Mouse (Mus musculus) neutrophil, adult 65 days (primary cell): ENCODE data around the gene Gsdma3. TPM values are rescaled to one million over a fixed set of nuclear protein-coding genes. Genes with fewer than 3 reads are reported as not detected.

Experiments
- total RNA-seq: library from RNA; stranded (reverse); gene quantifications from 2 replicates; pipeline ENCODE4 v1.2.4, GENCODE M21; 2023

Gsdma3 gene
- total RNA-seq: not detected in 2 replicates

DNA sequence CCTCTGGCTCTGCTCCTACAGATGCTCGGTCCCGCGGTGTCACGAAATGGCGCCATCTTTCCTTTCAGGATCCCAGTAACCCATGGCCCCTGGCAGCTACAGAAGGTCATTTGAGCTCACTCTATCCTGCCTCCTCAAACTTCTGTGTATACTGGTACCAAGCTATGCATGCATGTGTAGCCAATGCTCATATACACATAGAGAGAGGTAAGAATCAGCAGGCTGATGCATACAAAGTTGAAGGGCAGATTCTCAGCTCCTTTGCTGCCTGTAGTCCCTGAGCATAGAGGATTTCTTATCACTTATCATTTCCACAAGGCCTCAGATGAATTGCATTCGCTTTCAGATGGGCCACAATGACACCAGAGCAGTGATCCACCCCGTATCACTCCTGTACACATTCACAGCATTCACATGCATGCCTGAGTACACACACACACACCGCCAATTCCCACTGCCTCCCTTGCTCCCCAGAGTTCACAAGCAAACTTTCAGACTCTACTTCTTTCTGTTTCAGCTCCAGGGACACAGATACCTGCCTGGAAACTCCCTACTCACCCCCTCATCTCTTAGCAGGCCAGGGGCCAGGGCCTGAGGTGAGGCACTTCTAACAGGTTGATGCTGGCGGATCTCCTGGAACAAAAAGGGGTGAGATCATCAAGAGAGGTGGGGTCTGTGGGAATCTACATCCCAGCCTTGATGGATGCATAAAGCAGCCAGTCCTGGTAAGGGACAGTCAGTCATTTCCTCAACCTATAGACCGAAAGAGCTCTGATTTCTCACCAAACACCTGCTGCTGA lies at the start of gene Gsdma3, which contains the start of gene Gm12355:
TSS of gene Gsdma3 (plus strand) at position 750 of the 800 bp plus-strand sequence.
TSS of gene Gm12355 (minus strand) at position 51 of the 800 bp plus-strand sequence.

DNA sequence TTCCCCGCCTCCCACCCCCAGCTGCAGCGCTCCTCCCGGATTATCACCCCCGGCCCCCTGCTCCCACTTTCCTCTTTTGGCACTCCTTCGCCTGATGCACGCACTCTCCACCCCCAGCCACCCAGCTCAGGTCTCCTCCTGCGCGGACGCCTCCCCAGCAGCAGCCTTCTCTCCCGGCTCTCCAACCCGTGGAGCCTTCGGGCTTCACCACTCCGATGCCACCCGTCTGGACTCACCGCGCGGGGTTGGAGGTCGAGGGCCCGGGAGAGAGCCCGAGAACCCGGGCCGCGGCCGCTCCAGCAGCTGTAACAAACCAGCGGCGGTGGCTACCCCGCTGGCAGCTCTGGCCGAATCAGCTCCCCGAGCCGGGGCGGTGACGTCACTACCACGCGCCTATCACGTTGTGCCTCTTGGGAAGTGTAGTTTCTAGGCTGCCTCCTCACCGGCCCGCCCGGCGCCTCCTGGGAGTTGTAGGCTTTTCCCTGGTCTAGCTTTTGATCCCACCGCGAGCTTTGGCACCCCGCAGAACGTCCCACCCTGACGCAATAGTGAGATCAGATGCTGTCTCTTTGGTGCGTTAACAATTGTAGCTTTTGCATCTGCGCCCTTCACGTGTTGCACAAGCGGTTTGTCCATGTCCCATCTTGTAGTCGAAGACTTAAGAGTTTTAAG lies 39.1 kb upstream of the Gsdma3 start, which contains the start of gene Ormdl3:
TSS of gene Ormdl3 (minus strand) at position 477 of the 672 bp plus-strand sequence.

DNA sequence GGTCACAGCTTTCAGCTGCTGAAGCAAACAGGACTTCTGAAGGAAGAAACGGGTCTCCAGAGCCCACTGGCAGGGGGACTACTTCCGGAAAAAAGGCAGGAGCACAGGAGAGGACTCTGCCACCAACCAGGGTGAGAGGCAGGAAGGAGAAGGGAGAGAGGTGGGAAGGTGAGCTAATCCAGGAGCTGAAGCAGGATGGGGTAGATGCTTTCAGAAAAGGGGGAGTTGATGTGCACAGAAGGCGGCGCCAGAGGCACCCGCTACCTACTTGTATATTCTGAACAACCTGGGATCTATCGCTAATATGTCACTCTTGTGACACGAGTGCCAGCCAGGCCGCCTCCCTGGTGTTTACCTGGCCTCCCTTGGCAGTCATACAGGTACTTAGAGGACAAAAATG lies 28.2 kb upstream of the Gsdma3 start, which contains the start of gene Lrrc3c:
TSS of gene Lrrc3c (plus strand) at position 301 of the 400 bp plus-strand sequence.

DNA sequence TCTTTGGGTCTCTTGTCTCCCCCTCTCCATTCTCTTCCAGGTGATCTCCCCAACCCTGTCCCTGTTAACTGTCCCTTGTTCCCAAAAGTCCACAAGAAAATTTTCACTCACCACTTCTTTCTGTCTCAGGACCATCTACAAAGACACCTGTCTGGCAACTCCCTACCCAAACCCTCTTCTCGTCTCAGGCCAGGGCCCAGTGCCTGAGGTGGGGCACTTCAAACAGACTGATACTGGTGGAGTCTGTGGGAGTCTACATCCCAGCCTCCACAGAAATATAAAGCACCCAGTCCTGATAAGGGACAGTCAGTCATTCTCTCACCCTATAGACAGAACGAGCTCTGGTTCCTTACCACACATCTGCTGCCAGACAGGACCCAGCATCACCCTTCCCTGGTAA lies 20.3 kb downstream of the Gsdma3 start, which contains the start of gene Gsdma2:
TSS of gene Gsdma2 (plus strand) at position 301 of the 400 bp plus-strand sequence.

DNA sequence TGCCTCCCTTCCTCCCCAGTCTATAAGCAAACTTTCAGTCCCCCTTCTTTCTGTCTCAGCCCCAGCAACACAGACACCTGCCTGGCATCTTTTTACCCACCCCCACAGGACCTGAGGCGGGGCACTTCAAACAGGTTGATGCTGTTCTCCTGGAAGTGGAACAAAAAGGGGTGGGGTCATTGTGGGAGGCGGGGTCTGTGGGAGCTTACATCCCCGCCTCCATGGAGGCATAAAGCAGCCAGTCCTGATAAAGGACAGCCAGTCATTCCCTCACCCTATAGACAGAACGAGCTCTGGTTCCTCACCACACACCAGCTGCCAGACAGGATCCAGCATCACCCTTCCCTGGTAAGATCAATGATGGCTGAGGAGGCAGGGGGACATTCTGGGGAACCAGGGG lies 37.9 kb downstream of the Gsdma3 start, which contains the start of gene Gsdma:
TSS of gene Gsdma (plus strand) at position 261 of the 400 bp plus-strand sequence.

DNA sequence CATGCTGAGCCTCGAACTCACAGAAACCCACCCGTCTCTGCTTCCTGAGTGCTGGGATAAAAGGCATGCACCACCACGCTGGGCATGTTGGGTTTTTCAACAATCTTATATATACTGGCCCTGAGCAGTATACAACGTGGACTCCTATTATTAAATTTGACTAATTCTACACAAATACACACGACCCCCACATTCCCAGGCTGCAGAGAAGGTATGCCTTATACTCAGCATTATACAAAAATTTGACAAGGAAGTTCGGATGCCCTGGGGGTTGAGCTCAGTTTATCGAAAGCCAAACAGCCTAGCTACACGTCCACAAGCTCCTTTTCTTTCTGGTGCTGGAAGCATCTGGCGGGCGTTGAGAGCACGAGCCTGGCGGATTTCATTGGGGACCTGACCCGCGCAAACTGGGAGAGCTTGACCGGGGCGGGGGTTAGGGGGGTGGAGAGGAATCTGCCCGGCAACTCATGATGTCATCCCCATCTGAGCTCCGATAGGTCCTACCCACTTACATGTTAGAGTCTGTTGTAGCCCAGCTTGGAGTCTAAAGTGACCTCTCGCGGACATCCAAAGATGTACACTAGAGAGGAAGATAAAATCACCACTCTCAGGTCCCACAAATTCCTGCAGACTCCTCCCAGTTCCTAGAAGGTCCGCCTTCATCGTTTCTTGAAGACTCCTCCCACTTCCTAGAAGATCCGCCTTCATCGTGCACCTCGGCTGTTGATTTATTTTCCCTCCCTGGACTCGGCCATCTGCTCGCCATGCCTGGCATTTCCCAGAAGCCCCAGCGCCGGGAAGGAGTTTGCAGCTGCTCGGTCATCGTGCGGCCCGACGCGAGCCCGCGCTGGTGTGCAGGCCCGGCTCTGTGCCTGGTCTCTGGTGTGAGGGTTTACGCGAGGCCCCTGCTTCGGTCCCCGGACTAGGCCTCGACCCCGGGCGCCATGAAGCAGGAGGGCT lies 55.9 kb downstream of the Gsdma3 start, which contains the start of gene Psmd3:
TSS of gene Psmd3 (plus strand) at position 769 of the 960 bp plus-strand sequence.

Other genes with a start within 250 kb of the Gsdma3 start
- gene Tcap, start 242.5 kb upstream of the Gsdma3 start, total RNA-seq: not detected in 2 replicates
- gene Pnmt, start 239.9 kb upstream of the Gsdma3 start, total RNA-seq: not detected in 2 replicates
- gene Pgap3, start 225.9 kb upstream of the Gsdma3 start, total RNA-seq: 1.3 and 1.9 TPM in 2 replicates
- not detected in 2 replicates for gene Erbb2, start 213.9 kb upstream of the Gsdma3 start, total RNA-seq
- gene Mien1, start 187.4 kb upstream of the Gsdma3 start, total RNA-seq: 38.5 and 55.9 TPM in 2 replicates
- gene Grb7, start 180.0 kb upstream of the Gsdma3 start, total RNA-seq: not detected in 2 replicates
- 1.8 and 5.5 TPM in 2 replicates for gene Ikzf3, start 80.3 kb upstream of the Gsdma3 start, total RNA-seq
- gene Zpbp2, start 75.3 kb upstream of the Gsdma3 start, total RNA-seq: not detected in 2 replicates
- gene Ormdl3, start 39.0 kb upstream of the Gsdma3 start, total RNA-seq: 4.4 and 6.5 TPM in 2 replicates
- not detected in 2 replicates for gene Lrrc3c, start 28.1 kb upstream of the Gsdma3 start, total RNA-seq
- 21.5 and 21.8 TPM in 2 replicates for gene Gm12355, start 699 bp upstream of the Gsdma3 start, total RNA-seq
- gene Gsdma2, start 20.4 kb downstream of the Gsdma3 start, total RNA-seq: not detected in 2 replicates
- gene Gsdma, start 38.0 kb downstream of the Gsdma3 start, total RNA-seq: not detected in 2 replicates
- 36.3 and 38.7 TPM in 2 replicates for gene Psmd3, start 56.2 kb downstream of the Gsdma3 start, total RNA-seq
- not detected in 2 replicates for gene Csf3, start 74.9 kb downstream of the Gsdma3 start, total RNA-seq
- 40.2 and 46.5 TPM in 2 replicates for gene Med24, start 103.1 kb downstream of the Gsdma3 start, total RNA-seq
- 20.4 and 31.7 TPM in 2 replicates for gene Thra, start 114.3 kb downstream of the Gsdma3 start, total RNA-seq
- gene Nr1d1, start 149.0 kb downstream of the Gsdma3 start, total RNA-seq: 10.7 and 10.8 TPM in 2 replicates
- gene Msl1, start 169.2 kb downstream of the Gsdma3 start, total RNA-seq: 203 and 237 TPM in 2 replicates
- gene Casc3, start 178.5 kb downstream of the Gsdma3 start, total RNA-seq: 64.7 and 83.1 TPM in 2 replicates
- 0.19 and 0.59 TPM in 2 replicates for gene Rapgefl1, start 210.4 kb downstream of the Gsdma3 start, total RNA-seq
- 31.2 and 34.2 TPM in 2 replicates for gene Wipf2, start 237.3 kb downstream of the Gsdma3 start, total RNA-seq